Comparison of ENCODE assay signal across 8 mouse cellular contexts in the genomic region with DNA sequence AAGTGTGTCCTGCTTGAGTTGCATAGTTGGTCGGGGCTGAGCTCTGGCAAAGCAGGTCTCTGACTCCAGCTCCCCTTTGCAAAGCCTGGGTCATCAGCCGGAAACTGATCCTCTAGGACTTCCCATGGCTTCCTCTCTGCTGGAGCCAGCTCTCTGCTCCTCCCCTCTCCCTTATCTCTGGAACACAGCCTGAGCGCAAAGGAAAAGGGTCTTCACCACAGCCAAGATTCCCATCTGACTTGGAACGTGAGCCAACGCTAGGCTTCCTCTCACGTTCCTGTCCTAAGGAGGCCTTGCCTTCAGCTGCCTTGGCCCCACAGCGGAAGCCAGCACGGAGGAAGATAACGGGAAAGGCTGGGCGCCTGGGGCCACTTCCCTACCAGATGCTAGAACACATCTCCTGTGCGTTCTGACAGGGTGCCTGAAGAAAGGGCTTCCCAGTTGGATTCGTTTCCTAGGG.
DNase-seq lines count a peak whose midpoint lies in the region; ATAC-seq lines count a peak whose summit lies in the region.

No protein-coding gene starts in this region.

- peak; percentile 57 for DNase-seq in 416B (ENCODE audit: low read depth)
- peak; percentile 76 for DNase-seq in heart, postnatal 4 days
- peak; percentile 14 for DNase-seq in liver, embryonic 13.5 days
- no peak for DNase-seq in left cerebral cortex, adult 8-10 months (ENCODE audit: low spot score in 2 of 2)
- DNase-seq in cerebellum, postnatal 25 days, result no peak
- DNase-seq in layer of hippocampus, postnatal 36 days, result no peak

- H3K9me3 ChIP-seq in liver, embryonic 13.5 days (replicated peaks), result no peaks in the 10 kb centered on the region
- H3K9me3 ChIP-seq in neural tube, embryonic 15.5 days (replicated peaks), result no peaks in the 10 kb centered on the region

- H3K4me3 ChIP-seq in brown adipose tissue, adult 24 weeks (ENCODE audit: insufficient read depth, low read depth, low read length), result no peak overlapping the region
- no peak overlapping the region for H3K4me3 ChIP-seq in liver, embryonic 13.5 days (replicated peaks)
- no peak overlapping the region for H3K4me3 ChIP-seq in neural tube, embryonic 15.5 days (replicated peaks)

- WGBS in liver, embryonic 13.5 days (ENCODE audit: insufficient replicate concordance), result 17% methylated on average over 12 of the region's 12 CpGs
- WGBS in neural tube, embryonic 15.5 days, result 90% methylated on average over 12 of the region's 12 CpGs

- peaks cover 31% of the 10 kb centered on the region for H3K4me1 ChIP-seq in brown adipose tissue, adult 24 weeks (ENCODE audit: control insufficient read depth, insufficient read depth, insufficient read length, low read length)
- peaks cover 24% of the 10 kb centered on the region for H3K4me1 ChIP-seq in liver, embryonic 13.5 days (replicated peaks)
- H3K4me1 ChIP-seq in neural tube, embryonic 15.5 days, result peaks cover 14% of the 10 kb centered on the region; the same call in 1 of the 2 replicates

- H3K36me3 ChIP-seq in liver, embryonic 13.5 days, result no peaks in the 10 kb centered on the region
- no peaks in the 10 kb centered on the region for H3K36me3 ChIP-seq in neural tube, embryonic 15.5 days

- H3K9ac ChIP-seq in liver, embryonic 13.5 days, result no peak overlapping the region
- no peak overlapping the region for H3K9ac ChIP-seq in neural tube, embryonic 15.5 days (replicated peaks)

- peak overlapping the region; percentile 99 for H3K27ac ChIP-seq in brown adipose tissue, adult 24 weeks (replicated peaks; ENCODE audit: low read depth, low read length)
- H3K27ac ChIP-seq in liver, embryonic 13.5 days, result peak overlapping the region; percentile 48; the same call in 1 of the 2 replicates
- H3K27ac ChIP-seq in neural tube, embryonic 15.5 days (replicated peaks), result no peak overlapping the region

- no peaks in the 10 kb centered on the region for H3K27me3 ChIP-seq in liver, embryonic 13.5 days
- H3K27me3 ChIP-seq in neural tube, embryonic 15.5 days (replicated peaks), result no peaks in the 10 kb centered on the region

- peak; percentile 61 for ATAC-seq in liver, embryonic 13.5 days (ENCODE audit: low read depth)
- ATAC-seq in neural tube, embryonic 15.5 days (ENCODE audit: low FRiP score), result no peak

- H3K4me2 ChIP-seq in liver, embryonic 13.5 days, result no peak overlapping the region
- no peak overlapping the region for H3K4me2 ChIP-seq in neural tube, embryonic 15.5 days

Comparison
In these comparisons a context has a peak if more than half of its experiments do, and no peak if none do; other contexts are left out.
1. DNase-seq: peak in 416B (single experiment), heart, postnatal 4 days (single experiment) and liver, embryonic 13.5 days (single experiment); none in left cerebral cortex, adult 8-10 months (0 of 2), cerebellum, postnatal 25 days (0 of 2) and layer of hippocampus, postnatal 36 days (0 of 2).